Mouse (Mus musculus): Measurements from ENCODE around the gene Ereg. TPM values are rescaled to one million over a fixed set of nuclear protein-coding genes. Genes with fewer than 3 reads are reported as not detected.

Gene Ereg
- total and polyA plus RNA-seq, 3 experiments: not detected

GRCm38 (mm10) chr5:91097911-91098614 is 23.6 kb downstream of the Ereg start:
- H3K9ac ChIP-seq (ENCODE audit: insufficient read depth, low read depth): no peak overlapping the region
- dilution Hi-C loops (cut with MboI; ENCODE audit: extremely low pct_ligation_motif_present, extremely low pct_unique_long_range_greater_than_20kb, low sequenced_read_pairs) (no loop called here), in situ Hi-C loops (cut with MboI; ENCODE audit: low pct_ligation_motif_present, low pct_unique_long_range_greater_than_20kb, low sequenced_read_pairs) (no loop called here)
- no peak overlapping the region for H3K27ac ChIP-seq (ENCODE audit: insufficient read depth, low read depth)
- H3K4me2 ChIP-seq (ENCODE audit: insufficient read depth, low read depth, poor library complexity, severe bottlenecking): no peak overlapping the region
- no peaks in the 10 kb centered on the region for H3K36me3 ChIP-seq (replicated peaks in 1 of 2; ENCODE audit: control insufficient read depth in 1 of 2, insufficient read depth in 1 of 2, low read length in 1 of 2)
- H3K27me3 ChIP-seq (replicated peaks): no peaks in the 10 kb centered on the region
- no peaks in the 10 kb centered on the region for H3K79me2 ChIP-seq (replicated peaks; ENCODE audit: control insufficient read depth, extremely low read depth, insufficient read depth, poor library complexity, severe bottlenecking)
- no peak for DNase-seq (ENCODE audit: extremely low read depth)
- H3K4me1 ChIP-seq (ENCODE audit: control insufficient read depth in 1 of 2, insufficient read depth in 2 of 2): no peaks in the 10 kb centered on the region
- H3K4me3 ChIP-seq (replicated peaks in 1 of 3; ENCODE audit: low read depth in 2 of 3, low read length in 2 of 3, poor library complexity in 1 of 3): no peak overlapping the region
- TF ChIP-seq PAX5 (IDR thresholded peaks at IDR 0.05; ENCODE audit: low read length): no peak
- TF ChIP-seq ZMIZ1 (IDR thresholded peaks at IDR 0.05; ENCODE audit: low read depth, low read length): no peak
- TF ChIP-seq POLR2A (IDR thresholded peaks at IDR 0.05; ENCODE audit: low read depth, low read length): no peak
- H3K9me3 ChIP-seq (replicated peaks; ENCODE audit: low read length): no peaks in the 10 kb centered on the region

- no peak overlapping the region for H3K27ac ChIP-seq (ENCODE audit: insufficient read depth, low read depth)
- H3K9ac ChIP-seq (ENCODE audit: insufficient read depth, low read depth): no peak overlapping the region
- no peak overlapping the region for H3K4me2 ChIP-seq (ENCODE audit: insufficient read depth, low read depth, poor library complexity, severe bottlenecking)
- H3K4me3 ChIP-seq (replicated peaks in 1 of 3; ENCODE audit: low read depth in 2 of 3, low read length in 2 of 3, poor library complexity in 1 of 3): no peak overlapping the region
- DNase-seq (ENCODE audit: extremely low read depth): no peak
- peaks cover 0 to 6% of the 10 kb centered on the region in 2 experiments; a peak in 1 of 4 replicates for H3K4me1 ChIP-seq (ENCODE audit: control insufficient read depth in 1 of 2, insufficient read depth in 2 of 2)
- in situ Hi-C loops (cut with MboI; ENCODE audit: low pct_ligation_motif_present, low pct_unique_long_range_greater_than_20kb, low sequenced_read_pairs): no loop called here
- dilution Hi-C loops (cut with MboI; ENCODE audit: extremely low pct_ligation_motif_present, extremely low pct_unique_long_range_greater_than_20kb, low sequenced_read_pairs): no loop called here
- no peak for TF ChIP-seq MXI1 (IDR thresholded peaks at IDR 0.05; ENCODE audit: low read depth, low read length)
- TF ChIP-seq USF2 (conservative IDR thresholded peaks at IDR 0.05; ENCODE audit: low read depth, low read length): no peak
- no peak for TF ChIP-seq JUN (IDR thresholded peaks at IDR 0.05; ENCODE audit: insufficient read depth, low read depth, low read length)
- no peak for TF ChIP-seq BHLHE40 (IDR thresholded peaks at IDR 0.05; ENCODE audit: low read depth, low read length)
- no peak for TF ChIP-seq MAFK (IDR thresholded peaks at IDR 0.05; ENCODE audit: insufficient replicate concordance, low read length)
- no peaks in the 10 kb centered on the region for H3K79me2 ChIP-seq (replicated peaks; ENCODE audit: control insufficient read depth, extremely low read depth, insufficient read depth, poor library complexity, severe bottlenecking)
- H3K27me3 ChIP-seq (replicated peaks): no peaks in the 10 kb centered on the region
- no peaks in the 10 kb centered on the region for H3K9me3 ChIP-seq (replicated peaks; ENCODE audit: low read length)
- H3K36me3 ChIP-seq (replicated peaks in 1 of 2; ENCODE audit: control insufficient read depth in 1 of 2, insufficient read depth in 1 of 2, low read length in 1 of 2): no peaks in the 10 kb centered on the region
These were observed 27.3 kb downstream of the Ereg start for GRCm38 (mm10) chr5:91101742-91102141.

GRCm38 (mm10) chr5:91103943-91104665 is 29.7 kb downstream of the Ereg start:
- H3K9me3 ChIP-seq (replicated peaks; ENCODE audit: low read length): no peaks in the 10 kb centered on the region
- DNase-seq (ENCODE audit: extremely low read depth): no peak
- H3K4me2 ChIP-seq (ENCODE audit: insufficient read depth, low read depth, poor library complexity, severe bottlenecking): no peak overlapping the region
- H3K27ac ChIP-seq (ENCODE audit: insufficient read depth, low read depth): no peak overlapping the region
- H3K36me3 ChIP-seq (replicated peaks in 1 of 2; ENCODE audit: control insufficient read depth in 1 of 2, insufficient read depth in 1 of 2, low read length in 1 of 2): no peaks in the 10 kb centered on the region
- H3K4me3 ChIP-seq (replicated peaks in 1 of 3; ENCODE audit: low read depth in 2 of 3, low read length in 2 of 3, poor library complexity in 1 of 3): no peak overlapping the region
- TF ChIP-seq ZNF384 (IDR thresholded peaks at IDR 0.05; ENCODE audit: low read depth, low read length) (no peak), ZKSCAN1 (IDR thresholded peaks at IDR 0.05; ENCODE audit: borderline replicate concordance, low read depth, low read length) (no peak)
- H3K79me2 ChIP-seq (replicated peaks; ENCODE audit: control insufficient read depth, extremely low read depth, insufficient read depth, poor library complexity, severe bottlenecking): no peaks in the 10 kb centered on the region
- H3K9ac ChIP-seq (ENCODE audit: insufficient read depth, low read depth): no peak overlapping the region
- no peaks in the 10 kb centered on the region for H3K27me3 ChIP-seq (replicated peaks)
- dilution Hi-C loops (cut with MboI; ENCODE audit: extremely low pct_ligation_motif_present, extremely low pct_unique_long_range_greater_than_20kb, low sequenced_read_pairs): no loop called here
- in situ Hi-C loops (cut with MboI; ENCODE audit: low pct_ligation_motif_present, low pct_unique_long_range_greater_than_20kb, low sequenced_read_pairs): no loop called here
- peaks cover 0 to 6% of the 10 kb centered on the region in 2 experiments; a peak in 1 of 4 replicates for H3K4me1 ChIP-seq (ENCODE audit: control insufficient read depth in 1 of 2, insufficient read depth in 2 of 2)
